Mouse (Mus musculus) MEL (cell line): ENCODE data around the gene Rbms2. TPM values are rescaled to one million over a fixed set of nuclear protein-coding genes. Genes with fewer than 3 reads are reported as not detected.

Experiments used
- DNase-seq: peaks from one replicate; pipeline ENCODE4 v3.0.0; 2011; ENCODE audit warnings: low read depth, low spot score
- H3K27ac ChIP-seq: 2 replicates; pipeline ENCODE4 v1.5.1; 2012; ENCODE audit warnings: low read depth, mild to moderate bottlenecking, control low read depth, low read length, moderate library complexity; ENCODE audit not compliant: control insufficient read depth
- H3K27me3 ChIP-seq, 2 experiments: fragments of 150-350 bp in 1 of 2; sonication (generic) in 1 of 2; 2 replicates each; pipeline ENCODE4 v1.6.1; 2012; ENCODE audit warnings: low read length in 2 of 2, mild to moderate bottlenecking in 2 of 2, improper control_type of control experiment in 1 of 2, moderate library complexity in 1 of 2; ENCODE audit not compliant: insufficient read depth in 2 of 2, control insufficient read depth in 1 of 2
- H3K36me3 ChIP-seq, 2 experiments: 2 replicates each; pipeline ENCODE4 v1.6.1; 2012 to 2014; ENCODE audit warnings: low read length in 2 of 2, improper control_type of control experiment in 1 of 2, inconsistent platforms in 1 of 2, mild to moderate bottlenecking in 1 of 2; ENCODE audit not compliant: insufficient read depth in 2 of 2, control insufficient read depth in 1 of 2
- H3K4me1 ChIP-seq, 2 experiments: fragments of 150-350 bp in 1 of 2; sonication (generic) in 1 of 2; 2 replicates each; pipeline ENCODE4 v1.6.1; 2012; ENCODE audit warnings: low read length in 2 of 2, improper control_type of control experiment in 1 of 2, mild to moderate bottlenecking in 1 of 2; ENCODE audit not compliant: insufficient read depth in 2 of 2, control insufficient read depth in 1 of 2
- H3K4me3 ChIP-seq, 2 experiments: fragments of 150-350 bp in 1 of 2; sonication (generic) in 1 of 2; 2 replicates each; pipeline ENCODE4 v1.5.1; 2012; ENCODE audit warnings: low read depth in 2 of 2, low read length in 2 of 2, mild to moderate bottlenecking in 2 of 2, moderate library complexity in 2 of 2, control low read depth in 1 of 2, improper control_type of control experiment in 1 of 2; ENCODE audit not compliant: control insufficient read depth in 1 of 2, insufficient read depth in 1 of 2
- H3K79me2 ChIP-seq: 2 replicates; pipeline ENCODE4 v1.6.1; 2012; ENCODE audit warnings: mild to moderate bottlenecking, low read length, moderate library complexity; ENCODE audit not compliant: control insufficient read depth, poor library complexity, insufficient read depth
- H3K9ac ChIP-seq: 2 replicates; pipeline ENCODE4 v1.6.1; 2012; ENCODE audit warnings: low read depth, mild to moderate bottlenecking, control low read depth, low read length, moderate library complexity; ENCODE audit not compliant: control insufficient read depth, poor library complexity, severe bottlenecking
- H3K9me3 ChIP-seq: fragments of 150-350 bp; sonication (generic); replicated peaks from 2 replicates; pipeline ENCODE4 v1.6.1; 2012; ENCODE audit warnings: mild to moderate bottlenecking, low read length, improper control_type of control experiment, moderate library complexity; ENCODE audit not compliant: insufficient read depth
- CTCF ChIP-seq, 3 experiments: IDR thresholded peaks in 2 of 3; conservative IDR thresholded peaks in 1 of 3; 2 replicates each; pipeline ENCODE4 v1.5.1; 2011 to 2012; ENCODE audit warnings: low read length in 3 of 3, low read depth in 2 of 3, mild to moderate bottlenecking in 2 of 3, improper control_type of control experiment in 1 of 3, inconsistent platforms in 1 of 3, mixed read lengths in 1 of 3, moderate library complexity in 1 of 3; ENCODE audit not compliant: control insufficient read depth in 1 of 3, insufficient read depth in 1 of 3, poor library complexity in 1 of 3, severe bottlenecking in 1 of 3
- ELF1 ChIP-seq: IDR thresholded peaks from 2 replicates; pipeline ENCODE4 v1.6.1; 2014; ENCODE audit warnings: low read depth, mild to moderate bottlenecking, inconsistent platforms, low read length, improper control_type of control experiment, moderate library complexity
- EP300 ChIP-seq, 2 experiments: IDR thresholded peaks; 2 replicates each; pipeline ENCODE4 v1.6.1; 2011; ENCODE audit warnings: improper control_type of control experiment in 2 of 2, low read length in 2 of 2, low read depth in 1 of 2, mild to moderate bottlenecking in 1 of 2
- ETS1 ChIP-seq: IDR thresholded peaks from 2 replicates; pipeline ENCODE4 v1.6.1; 2012; ENCODE audit warnings: low read depth, mild to moderate bottlenecking, inconsistent platforms, low read length, improper control_type of control experiment, moderate library complexity
- GATA1 ChIP-seq: IDR thresholded peaks from 2 replicates; pipeline ENCODE4 v1.6.1; 2011; ENCODE audit warnings: low read depth, low read length, improper control_type of control experiment
- MAFK ChIP-seq: IDR thresholded peaks from 2 replicates; pipeline ENCODE4 v1.6.1; 2011; ENCODE audit warnings: low read depth, mild to moderate bottlenecking, low read length, improper control_type of control experiment, borderline replicate concordance
- MAX ChIP-seq: IDR thresholded peaks from 2 replicates; pipeline ENCODE4 v1.6.1; 2011; ENCODE audit warnings: low read length, improper control_type of control experiment
- MAZ ChIP-seq: IDR thresholded peaks from 2 replicates; pipeline ENCODE4 v1.6.1; 2012; ENCODE audit warnings: low read depth, mild to moderate bottlenecking, inconsistent platforms, low read length, improper control_type of control experiment
- MEF2A ChIP-seq: IDR thresholded peaks from 2 replicates; pipeline ENCODE4 v1.6.1; 2014; ENCODE audit warnings: low read depth, mild to moderate bottlenecking, inconsistent platforms, low read length, improper control_type of control experiment; ENCODE audit not compliant: poor library complexity, insufficient replicate concordance, severe bottlenecking; ENCODE audit errors: extremely low read depth
- MXI1 ChIP-seq: IDR thresholded peaks from 2 replicates; pipeline ENCODE4 v1.6.1; 2011; ENCODE audit warnings: mild to moderate bottlenecking, low read depth, low read length, improper control_type of control experiment
- MYB ChIP-seq: IDR thresholded peaks from 2 replicates; pipeline ENCODE4 v1.6.1; 2011; ENCODE audit warnings: mild to moderate bottlenecking, low read depth, low read length, improper control_type of control experiment
- NRF1 ChIP-seq: IDR thresholded peaks from 2 replicates; pipeline ENCODE4 v1.6.1; 2014; ENCODE audit warnings: low read depth, mild to moderate bottlenecking, inconsistent platforms, low read length, improper control_type of control experiment, moderate library complexity; ENCODE audit not compliant: poor library complexity, insufficient read depth, severe bottlenecking
- POLR2A ChIP-seq, 2 experiments: IDR thresholded peaks; 2 replicates each; pipeline ENCODE4 v1.6.1; 2011 to 2012; ENCODE audit warnings: low read length in 2 of 2, mild to moderate bottlenecking in 2 of 2, control low read depth in 1 of 2, improper control_type of control experiment in 1 of 2, low read depth in 1 of 2, moderate library complexity in 1 of 2; ENCODE audit not compliant: control insufficient read depth in 1 of 2, insufficient read depth in 1 of 2, poor library complexity in 1 of 2
- RAD21 ChIP-seq: IDR thresholded peaks from 2 replicates; pipeline ENCODE4 v1.6.1; 2011; ENCODE audit warnings: mild to moderate bottlenecking, low read depth, low read length, improper control_type of control experiment
- RCOR1 ChIP-seq: IDR thresholded peaks from 2 replicates; pipeline ENCODE4 v1.6.1; 2012; ENCODE audit warnings: low read depth, mild to moderate bottlenecking, inconsistent platforms, low read length, improper control_type of control experiment
- SIN3A ChIP-seq: IDR thresholded peaks from 2 replicates; pipeline ENCODE4 v1.6.1; 2012; ENCODE audit warnings: low read length, improper control_type of control experiment, inconsistent platforms
- SMC3 ChIP-seq: IDR thresholded peaks from 2 replicates; pipeline ENCODE4 v1.6.1; 2011; ENCODE audit warnings: low read depth, low read length, improper control_type of control experiment
- TBP ChIP-seq: IDR thresholded peaks from 2 replicates; pipeline ENCODE4 v1.8.0; 2011; ENCODE audit warnings: low read depth, low read length, improper control_type of control experiment
- TCF12 ChIP-seq: IDR thresholded peaks from 2 replicates; pipeline ENCODE4 v1.6.1; 2014; ENCODE audit warnings: low read depth, mild to moderate bottlenecking, inconsistent platforms, low read length, improper control_type of control experiment, moderate library complexity
- UBTF ChIP-seq: IDR thresholded peaks from 2 replicates; pipeline ENCODE4 v1.6.1; 2012; ENCODE audit warnings: low read depth, mild to moderate bottlenecking, inconsistent platforms, low read length, improper control_type of control experiment, moderate library complexity, borderline replicate concordance; ENCODE audit not compliant: insufficient read depth
- ZC3H11A ChIP-seq: IDR thresholded peaks from 2 replicates; pipeline ENCODE4 v1.6.1; 2012; ENCODE audit warnings: low read depth, mild to moderate bottlenecking, inconsistent platforms, low read length, improper control_type of control experiment
- ZKSCAN1 ChIP-seq: IDR thresholded peaks from 2 replicates; pipeline ENCODE4 v1.6.1; 2012; ENCODE audit warnings: low read depth, mild to moderate bottlenecking, inconsistent platforms, low read length, improper control_type of control experiment, moderate library complexity
- ZNF384 ChIP-seq: IDR thresholded peaks from 2 replicates; pipeline ENCODE4 v1.6.1; 2012; ENCODE audit warnings: low read depth, mild to moderate bottlenecking, inconsistent platforms, low read length, improper control_type of control experiment
- polyA plus RNA-seq, 2 experiments: library from polyadenylated mRNA; stranded (reverse) in 1 of 2; unstranded in 1 of 2; fragments of >175 nt in 1 of 2; fragments of >200 nt in 1 of 2; gene quantifications; 2 replicates each; pipeline versions ENCODE4 v1.2.1 to v1.2.4; 2012; ENCODE audit warnings: low replicate concordance in 2 of 2, low read depth in 1 of 2; ENCODE audit not compliant: insufficient read length in 2 of 2, insufficient read depth in 1 of 2, missing spikeins in 1 of 2
- total RNA-seq: library from RNA; depleted of rRNA; stranded (reverse); fragments of 300-350 nt; gene quantifications from 2 replicates; pipeline ENCODE4 v1.2.3, GENCODE M21; 2012

Gene Rbms2
- total and polyA plus RNA-seq, 3 experiments, result 5.1 to 23.5 TPM; not detected in 1

DNA sequence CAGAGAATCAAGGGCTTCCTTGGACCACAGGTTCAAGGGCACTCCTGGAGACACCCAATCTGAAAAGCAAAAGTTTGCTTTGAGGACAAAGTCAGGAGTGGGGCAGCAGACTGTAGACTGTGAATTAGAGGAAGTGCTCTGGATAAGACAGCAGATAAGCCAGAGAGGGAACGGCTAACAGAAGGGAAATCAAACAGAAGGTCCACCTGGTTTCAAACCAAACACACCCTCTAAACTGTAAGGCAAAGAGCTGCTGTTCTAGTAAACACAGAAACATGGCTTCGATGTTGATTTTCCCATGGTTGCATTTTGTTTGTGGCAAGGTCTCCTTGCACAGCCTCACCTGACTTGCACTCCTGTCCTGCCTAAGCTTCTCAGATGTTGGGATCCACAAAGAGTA, 11.4 kb upstream of the Rbms2 start:
- Histone ChIP-seq H3K27me3 (no peaks in the 10 kb centered on the region), H3K4me1 (peaks cover 3 to 29% of the 10 kb centered on the region in 2 experiments)
- TF ChIP-seq SMC3, result no peak
- TF ChIP-seq ZNF384, result no peak
- peak; percentile 73 for TF ChIP-seq SIN3A
- peak; percentile 62; the same call in 1 of the 2 replicates for TF ChIP-seq TCF12
- TF ChIP-seq GATA1, result peak; percentile 92
- TF ChIP-seq ETS1, result peak; percentile 68; the same call in 1 of the 2 replicates
- TF ChIP-seq EP300 (IDR thresholded peaks at IDR 0.05; ENCODE audit: low read depth in 1 of 2, low read length in 2 of 2), result peak; percentile 75 to 84
- TF ChIP-seq RCOR1, result peak; percentile 92
- TF ChIP-seq NRF1, result no peak
- TF ChIP-seq POLR2A (IDR thresholded peaks at IDR 0.05; ENCODE audit: control insufficient read depth in 1 of 2, insufficient read depth in 1 of 2, low read depth in 1 of 2, low read length in 2 of 2, poor library complexity in 1 of 2), result no peak
- TF ChIP-seq MXI1, result peak; percentile 58
- 0 out of 2 replicates have a peak, but pooled peaks have one; percentile 56 for TF ChIP-seq MYB
- no peak; a peak in 1 of 6 replicates for TF ChIP-seq CTCF (IDR thresholded peaks at IDR 0.05 in 2 of 3, conservative IDR thresholded peaks at IDR 0.05 in 1 of 3; ENCODE audit: control insufficient read depth in 1 of 3, insufficient read depth in 1 of 3, low read depth in 2 of 3, low read length in 3 of 3, poor library complexity in 1 of 3, severe bottlenecking in 1 of 3)
- TF ChIP-seq TBP, result peak; percentile 35; the same call in 1 of the 2 replicates
- no peak for TF ChIP-seq UBTF
- TF ChIP-seq, all 39 proteins: peak for 9
- Histone ChIP-seq H3K4me3 (0 out of 4 replicates have a peak overlapping the region, but pooled peaks of 1 of the 2 experiments have one; percentile 5), H3K79me2 (no peaks in the 10 kb centered on the region; the same call in 1 of the 2 replicates), H3K27ac (peak overlapping the region; percentile 21; the same call in 1 of the 2 replicates), H3K9ac (no peak overlapping the region), H3K9me3 (no peaks in the 10 kb centered on the region), H3K36me3 (peaks cover 0 to 19% of the 10 kb centered on the region in 2 experiments; a peak in 2 of 4 replicates)
- peak; percentile 78 for DNase-seq

DNA sequence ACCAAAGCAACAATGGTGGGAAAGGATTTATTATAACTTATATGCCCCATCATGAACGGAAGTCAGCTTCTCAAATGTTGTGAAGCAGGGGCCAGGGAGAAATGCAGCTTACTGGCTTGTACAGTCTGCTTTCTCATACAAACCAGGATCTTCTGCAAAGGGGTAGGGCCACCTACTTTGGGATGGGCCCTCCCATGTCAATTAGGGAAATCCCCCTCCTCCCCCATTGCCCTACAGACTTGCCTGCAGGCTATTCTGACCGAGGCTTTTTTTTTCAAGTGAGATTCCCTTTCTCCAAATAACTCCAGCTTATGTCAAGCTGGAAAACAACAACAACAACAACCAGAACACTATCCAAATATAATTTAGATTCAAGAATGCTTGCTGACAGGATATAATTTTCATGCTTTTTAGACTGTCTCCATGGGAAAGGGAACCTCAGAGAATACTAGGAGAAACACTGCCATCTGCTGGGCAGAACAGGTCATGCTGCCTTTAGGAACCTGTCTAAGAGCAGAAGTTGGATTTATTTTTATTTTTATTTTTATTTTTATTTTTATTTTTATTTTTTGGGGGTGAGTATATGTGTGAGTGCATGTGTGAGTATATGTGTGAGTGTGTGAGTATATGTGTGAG, 8.3 kb upstream of the Rbms2 start:
- Histone ChIP-seq H3K4me1 (peaks cover 3 to 26% of the 10 kb centered on the region in 2 experiments), H3K9ac (0 out of 2 replicates have a peak overlapping the region, but pooled peaks have one; percentile 28), H3K79me2 (no peaks in the 10 kb centered on the region), H3K36me3 (peaks cover 0 to 23% of the 10 kb centered on the region in 2 experiments; a peak in 2 of 4 replicates), H3K27ac (no peak overlapping the region), H3K4me3 (no peak overlapping the region), H3K9me3 (no peaks in the 10 kb centered on the region), H3K27me3 (no peaks in the 10 kb centered on the region)
- DNase-seq, result peak; percentile 89
- TF ChIP-seq GATA1, result no peak
- no peak for TF ChIP-seq MAFK
- TF ChIP-seq SIN3A, result peak; percentile 70; the same call in 1 of the 2 replicates
- TF ChIP-seq TBP, result no peak
- peak; percentile 77 for TF ChIP-seq ZC3H11A
- no peak for TF ChIP-seq ETS1
- no peak for TF ChIP-seq NRF1
- no peak for TF ChIP-seq TCF12
- peak; percentile 75 for TF ChIP-seq SMC3
- TF ChIP-seq ELF1, result no peak
- no peak for TF ChIP-seq RCOR1
- TF ChIP-seq CTCF (IDR thresholded peaks at IDR 0.05 in 2 of 3, conservative IDR thresholded peaks at IDR 0.05 in 1 of 3; ENCODE audit: control insufficient read depth in 1 of 3, insufficient read depth in 1 of 3, low read depth in 2 of 3, low read length in 3 of 3, poor library complexity in 1 of 3, severe bottlenecking in 1 of 3), result peak; percentile 68 to 85 (median 69)
- no peak for TF ChIP-seq UBTF
- TF ChIP-seq MEF2A, result no peak
- TF ChIP-seq MAX, result 0 out of 2 replicates have a peak, but pooled peaks have one; percentile 4
- TF ChIP-seq MXI1, result no peak
- no peak for TF ChIP-seq ZNF384
- TF ChIP-seq RAD21, result peak; percentile 92
- TF ChIP-seq MAZ, result no peak
- no peak for TF ChIP-seq ZKSCAN1
